Mouse (Mus musculus) erythroblast, embryonic 14.5 days (primary cell): ENCODE results near the gene Glp2r.

ENCODE experiments used
- GATA1 ChIP-seq: IDR thresholded peaks from 2 replicates; pipeline ENCODE4 v1.6.1; 2012; ENCODE audit warnings: low read length, inconsistent platforms, mixed read lengths
- TAL1 ChIP-seq: IDR thresholded peaks from 3 replicates; pipeline ENCODE4 v1.6.1; 2012; ENCODE audit warnings: low read length, inconsistent platforms, mixed read lengths

- TF ChIP-seq GATA1 (no peak), TAL1 (no peak)
Observed at GRCm38 (mm10) chr11:67632906-67633305, 138.0 kb downstream of the Glp2r start.
